Mouse (Mus musculus): ENCODE results near the gene Ifit1bl2. TPM values are rescaled to one million over a fixed set of nuclear protein-coding genes. Genes with fewer than 3 reads are reported as not detected.

Ifit1bl2 gene
- 0.25 and 0.30 TPM in 2 replicates for polyA plus RNA-seq (2012; rRNA removed)

GRCm38 (mm10) chr19:34640623-34641022 is at the start of gene Ifit1bl2, which contains the start of gene Ifit1:
Gene Ifit1bl2 (minus strand): TSS chr19:34640743.
Gene Ifit1 (plus strand): TSS chr19:34640871.
- peak; percentile 34 for DNase-seq
- Histone ChIP-seq H3K4me1 (ENCODE audit: control insufficient read depth, insufficient read depth, low read length) (peaks cover 17% of the 10 kb centered on the region), H3K4me3 (replicated peaks; ENCODE audit: extremely low read depth, low read depth, low read length) (peak within 1 kb of the TSS; percentile 78)
- TF ChIP-seq POLR2A (IDR thresholded peaks at IDR 0.05; ENCODE audit: borderline replicate concordance, extremely low read depth, low read depth, low read length) (peak; percentile 42; the same call in 1 of the 2 replicates), CTCF (IDR thresholded peaks at IDR 0.05; ENCODE audit: insufficient read depth, low read length) (no peak)
- 3% methylated on average over 4 of the region's 4 CpGs for WGBS

DNA sequence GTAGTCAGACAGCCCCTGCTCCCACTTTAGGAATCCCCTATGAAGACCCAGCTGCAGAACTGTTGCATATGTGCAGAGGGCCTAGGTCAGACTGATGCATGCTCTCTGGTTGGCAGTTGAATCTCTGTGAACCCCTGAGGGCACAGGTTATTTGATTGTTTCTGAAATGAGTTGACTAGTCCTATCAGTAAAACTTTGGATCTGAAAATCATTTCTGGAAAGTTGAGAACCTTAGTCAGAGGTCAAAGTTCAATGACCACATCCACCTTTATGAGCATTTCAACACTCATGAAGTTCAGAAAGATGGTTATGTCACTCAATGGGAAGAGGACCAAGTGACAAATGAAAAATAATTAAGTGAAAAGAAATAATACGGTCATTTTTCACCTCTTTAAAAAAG is 45.0 kb upstream of the Ifit1bl2 start:
- DNase-seq = no peak
- H3K4me1 ChIP-seq (ENCODE audit: control insufficient read depth, insufficient read depth, low read length) = no peaks in the 10 kb centered on the region
- H3K4me3 ChIP-seq (replicated peaks; ENCODE audit: extremely low read depth, low read depth, low read length) = no peak overlapping the region
- TF ChIP-seq CTCF (IDR thresholded peaks at IDR 0.05; ENCODE audit: insufficient read depth, low read length) (no peak), POLR2A (IDR thresholded peaks at IDR 0.05; ENCODE audit: borderline replicate concordance, extremely low read depth, low read depth, low read length) (no peak)
- WGBS = 97% methylated on average over 1 of the region's 1 CpGs

GRCm38 (mm10) chr19:34684857-34685256 is 44.3 kb upstream of the Ifit1bl2 start:
- Histone ChIP-seq H3K4me1 (ENCODE audit: control insufficient read depth, insufficient read depth, low read length) (no peaks in the 10 kb centered on the region), H3K4me3 (replicated peaks; ENCODE audit: extremely low read depth, low read depth, low read length) (no peak overlapping the region)
- 61% methylated on average over 1 of the region's 1 CpGs for WGBS
- TF ChIP-seq CTCF (IDR thresholded peaks at IDR 0.05; ENCODE audit: insufficient read depth, low read length) (peak; percentile 82), POLR2A (IDR thresholded peaks at IDR 0.05; ENCODE audit: borderline replicate concordance, extremely low read depth, low read depth, low read length) (no peak)
- peak; percentile 32 for DNase-seq

GRCm38 (mm10) chr19:34678428-34678827 is 37.9 kb upstream of the Ifit1bl2 start:
- no peak for DNase-seq
- H3K4me1 ChIP-seq (ENCODE audit: control insufficient read depth, insufficient read depth, low read length) = peaks cover 3% of the 10 kb centered on the region
- WGBS = 79% methylated on average over 4 of the region's 4 CpGs
- no peak overlapping the region for H3K4me3 ChIP-seq (replicated peaks; ENCODE audit: extremely low read depth, low read depth, low read length)
- TF ChIP-seq POLR2A (IDR thresholded peaks at IDR 0.05; ENCODE audit: borderline replicate concordance, extremely low read depth, low read depth, low read length) (no peak), CTCF (IDR thresholded peaks at IDR 0.05; ENCODE audit: insufficient read depth, low read length) (no peak)

DNA sequence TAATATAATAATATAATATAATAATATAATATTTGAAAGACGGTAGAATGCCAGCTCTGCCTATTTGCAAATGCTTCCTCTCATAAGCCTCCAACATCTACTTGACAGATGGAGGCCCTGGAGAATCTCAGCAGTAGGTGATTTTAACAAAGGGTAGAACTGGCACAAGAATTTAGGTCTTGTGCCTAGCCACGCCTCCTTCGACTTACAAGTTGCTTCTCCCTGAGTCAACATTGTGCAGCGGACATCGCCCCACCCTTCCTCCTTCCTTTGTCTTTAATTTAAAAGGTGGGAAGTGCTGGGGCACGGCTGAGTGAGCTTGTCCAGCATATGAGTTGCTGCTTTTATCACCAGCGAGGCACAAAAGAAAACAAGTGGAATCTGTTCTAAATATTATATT is 32.9 kb upstream of the Ifit1bl2 start:
- 35% methylated on average over 7 of the region's 7 CpGs for WGBS
- DNase-seq = no peak
- TF ChIP-seq CTCF (IDR thresholded peaks at IDR 0.05; ENCODE audit: insufficient read depth, low read length) (no peak), POLR2A (IDR thresholded peaks at IDR 0.05; ENCODE audit: borderline replicate concordance, extremely low read depth, low read depth, low read length) (no peak)

GRCm38 (mm10) chr19:34666127-34666526 is 25.6 kb upstream of the Ifit1bl2 start:
- WGBS = under 1% methylated on average over 5 of the region's 5 CpGs
- TF ChIP-seq CTCF (IDR thresholded peaks at IDR 0.05; ENCODE audit: insufficient read depth, low read length) = peak; percentile 97
- no peak for TF ChIP-seq POLR2A (IDR thresholded peaks at IDR 0.05; ENCODE audit: borderline replicate concordance, extremely low read depth, low read depth, low read length)
- Histone ChIP-seq H3K4me1 (ENCODE audit: control insufficient read depth, insufficient read depth, low read length) (peaks cover 2% of the 10 kb centered on the region; the same call in 1 of the 2 replicates), H3K4me3 (replicated peaks; ENCODE audit: extremely low read depth, low read depth, low read length) (no peak overlapping the region)
- peak; percentile 66 for DNase-seq

More for the DNA sequence above, 32.9 kb upstream of the Ifit1bl2 start:
- no peak overlapping the region for H3K4me3 ChIP-seq (replicated peaks; ENCODE audit: extremely low read depth, low read depth, low read length)
- H3K4me1 ChIP-seq (ENCODE audit: control insufficient read depth, insufficient read depth, low read length) = peaks cover 3% of the 10 kb centered on the region

DNA sequence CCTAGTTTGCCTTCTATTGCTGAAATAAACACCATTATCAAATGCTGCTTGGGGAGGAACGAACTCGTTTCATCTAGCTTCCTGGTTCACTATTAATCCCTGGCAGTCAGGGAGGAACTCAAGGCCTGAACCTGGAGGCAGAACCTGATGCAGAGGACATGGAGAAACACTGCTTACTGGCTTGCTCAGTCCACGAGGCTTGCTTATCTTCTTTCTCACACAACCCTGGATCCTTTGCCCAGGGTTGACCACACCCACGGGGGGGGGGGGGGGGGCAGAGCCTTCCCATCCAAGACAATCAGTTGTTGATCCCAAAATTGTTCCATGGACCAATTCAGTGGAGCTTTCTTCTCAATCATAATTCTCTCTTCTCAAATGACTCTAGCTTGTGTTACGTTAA is 22.2 kb upstream of the Ifit1bl2 start:
- 34% methylated on average over 5 of the region's 5 CpGs for WGBS
- no peak overlapping the region for H3K4me3 ChIP-seq (replicated peaks; ENCODE audit: extremely low read depth, low read depth, low read length)
- TF ChIP-seq CTCF (IDR thresholded peaks at IDR 0.05; ENCODE audit: insufficient read depth, low read length) (no peak), POLR2A (IDR thresholded peaks at IDR 0.05; ENCODE audit: borderline replicate concordance, extremely low read depth, low read depth, low read length) (no peak)
- H3K4me1 ChIP-seq (ENCODE audit: control insufficient read depth, insufficient read depth, low read length) = peaks cover 2% of the 10 kb centered on the region; the same call in 1 of the 2 replicates
- DNase-seq = no peak

DNA sequence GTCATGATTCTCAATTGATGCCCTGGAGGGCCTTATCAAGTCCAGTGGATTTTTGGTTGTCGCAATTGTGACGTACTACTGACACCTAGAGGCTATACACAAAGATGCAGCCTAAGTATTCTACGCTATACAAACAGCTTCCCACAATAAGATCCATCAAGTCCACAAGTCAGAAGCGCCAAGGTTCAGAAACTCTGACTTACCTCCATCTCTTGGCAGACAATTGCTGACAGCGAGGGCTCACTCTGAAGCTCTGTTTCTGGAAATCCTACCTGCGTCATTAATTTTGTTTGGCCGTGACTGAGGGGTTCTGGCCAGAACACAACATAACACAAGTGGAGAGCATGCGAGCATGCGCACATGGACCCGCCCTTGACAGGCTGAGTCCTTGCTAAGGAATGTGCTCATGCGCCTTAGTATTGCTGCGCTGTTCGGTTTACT is 21.5 kb upstream of the Ifit1bl2 start:
- H3K4me1 ChIP-seq (ENCODE audit: control insufficient read depth, insufficient read depth, low read length) = peaks cover 2% of the 10 kb centered on the region; the same call in 1 of the 2 replicates
- peak; percentile 51 for DNase-seq
- 9% methylated on average over 13 of the region's 13 CpGs for WGBS
- H3K4me3 ChIP-seq (replicated peaks; ENCODE audit: extremely low read depth, low read depth, low read length) = peak overlapping the region; percentile 60
- TF ChIP-seq POLR2A (IDR thresholded peaks at IDR 0.05; ENCODE audit: borderline replicate concordance, extremely low read depth, low read depth, low read length) (peak; percentile 13; the same call in 1 of the 2 replicates), CTCF (IDR thresholded peaks at IDR 0.05; ENCODE audit: insufficient read depth, low read length) (peak; percentile 37; the same call in 1 of the 2 replicates)

DNA sequence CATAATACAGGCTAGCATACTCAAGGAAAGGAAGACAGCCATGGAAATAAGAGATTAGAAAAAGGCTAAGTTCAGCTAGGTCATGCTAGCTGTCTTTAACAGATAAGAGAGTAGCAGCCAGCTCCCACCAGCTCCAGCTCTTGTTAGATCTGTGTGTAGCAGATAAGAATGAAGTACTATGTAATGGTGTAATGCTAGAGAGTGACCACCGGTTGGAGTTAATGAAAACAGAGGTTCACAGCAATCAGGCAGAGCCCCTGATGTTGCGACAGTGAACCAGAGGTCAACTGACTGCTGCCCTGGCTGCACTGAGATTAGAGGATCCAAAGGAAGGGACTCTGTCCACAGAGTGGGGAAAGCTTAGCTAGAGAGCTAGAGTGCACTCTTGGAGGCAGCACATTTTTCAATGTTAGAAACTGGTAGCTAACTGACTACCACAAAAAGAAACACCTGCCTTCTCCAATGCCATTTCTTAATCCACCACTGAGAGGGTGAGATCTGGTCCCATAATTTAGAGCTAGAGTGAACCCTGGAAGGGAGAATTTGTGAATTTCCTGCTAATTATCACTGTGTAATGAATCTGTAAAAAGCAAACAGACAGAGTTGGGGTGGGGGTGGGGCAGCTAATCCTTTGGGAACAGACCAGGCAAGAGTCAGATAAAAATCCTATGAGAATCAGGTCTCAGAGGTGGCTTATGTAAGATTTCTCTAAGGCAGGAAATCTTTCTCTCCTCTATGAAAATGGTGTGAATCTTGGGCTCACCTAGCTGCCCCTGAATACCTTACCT is 16.2 kb upstream of the Ifit1bl2 start:
- no peak for TF ChIP-seq CTCF (IDR thresholded peaks at IDR 0.05; ENCODE audit: insufficient read depth, low read length)
- TF ChIP-seq POLR2A (IDR thresholded peaks at IDR 0.05; ENCODE audit: borderline replicate concordance, extremely low read depth, low read depth, low read length) = no peak
- DNase-seq = no peak
- WGBS = 28% methylated on average over 2 of the region's 2 CpGs
- Histone ChIP-seq H3K4me1 (ENCODE audit: control insufficient read depth, insufficient read depth, low read length) (no peaks in the 10 kb centered on the region), H3K4me3 (replicated peaks; ENCODE audit: extremely low read depth, low read depth, low read length) (no peak overlapping the region)

Measured in lung, adult 2 months (tissue).